9 mouse cellular contexts compared by ENCODE assay signal in genomic region chr9:45431150-45431549, GRCm38 (mm10). TPM values are rescaled to one million over a fixed set of nuclear protein-coding genes. Genes with fewer than 3 reads are reported as not detected.
A peak's percentile ranks its signal among the peaks of the same experiment; 100 is the strongest.
DNase-seq lines count a peak whose midpoint lies in the region; ATAC-seq and TF ChIP-seq lines count a peak whose summit lies in the region.
"Had no signal": no experiment of that assay in that cellular context is flagged by ENCODE, and none has a peak within 500 bp of the region (broad histone marks: within the 10 kb centered on the region; RNA-seq: fewer than 3 reads in every experiment).

No protein-coding gene starts in this region.

- intact Hi-C loops in heart, adult 2 months (cut with DNase I) = no loop called here

- WGBS in heart, embryonic 16.5 days = 7% methylated on average over 26 of the region's 26 CpGs
- 5% methylated on average over 26 of the region's 26 CpGs for WGBS in heart, adult 2 months
- whole genome bisulfite sequencing in cerebellum, adult 2 months = 1% methylated on average over 26 of the region's 26 CpGs
- 3% methylated on average over 24 of the region's 26 CpGs for WGBS in hindbrain, embryonic 14.5 days
- 2% methylated on average over 26 of the region's 26 CpGs for WGBS in midbrain, embryonic 13.5 days

- no peaks in the 10 kb centered on the region for H3K9me3 ChIP-seq in heart, embryonic 16.5 days (replicated peaks; ENCODE audit: control insufficient read depth, low read length)
- H3K9me3 ChIP-seq in hindbrain, embryonic 14.5 days (ENCODE audit: control insufficient read depth, low read length) = no peaks in the 10 kb centered on the region
- H3K9me3 ChIP-seq in midbrain, embryonic 13.5 days = no peaks in the 10 kb centered on the region

- TF ChIP-seq CTCF in heart, adult 2 months (IDR thresholded peaks at IDR 0.05) = no peak
- TF ChIP-seq CTCF in cerebellum, adult 2 months (IDR thresholded peaks at IDR 0.05; ENCODE audit: borderline replicate concordance, insufficient read depth, low read depth, low read length) = no peak

- peak overlapping the region; percentile 64 for H3K4me2 ChIP-seq in heart, embryonic 16.5 days (ENCODE audit: low read depth, low read length)
- peak overlapping the region; percentile 81 for H3K4me2 ChIP-seq in hindbrain, embryonic 14.5 days (replicated peaks)
- H3K4me2 ChIP-seq in midbrain, embryonic 13.5 days (replicated peaks) = peak overlapping the region; percentile 78

- TF ChIP-seq POLR2A in heart, adult 2 months (IDR thresholded peaks at IDR 0.05; ENCODE audit: insufficient read depth, low read depth, low read length) = no peak
- TF ChIP-seq POLR2A in cerebellum, adult 2 months (IDR thresholded peaks at IDR 0.05; ENCODE audit: borderline replicate concordance, insufficient read depth, low read length) = no peak

- peak overlapping the region; percentile 17 for H3K4me3 ChIP-seq in heart, embryonic 16.5 days (ENCODE audit: low read length)
- H3K4me3 ChIP-seq in heart, adult 2 months = no peak overlapping the region
- peak overlapping the region; percentile 87 for H3K4me3 ChIP-seq in cerebellum, adult 2 months (replicated peaks; ENCODE audit: insufficient read depth, low read depth, low read length)
- peak overlapping the region; percentile 68 for H3K4me3 ChIP-seq in hindbrain, embryonic 14.5 days (replicated peaks; ENCODE audit: low read length)
- H3K4me3 ChIP-seq in midbrain, embryonic 13.5 days (replicated peaks) = peak overlapping the region; percentile 55

- no peak for TF ChIP-seq EP300 in heart, adult 2 months (IDR thresholded peaks at IDR 0.05; ENCODE audit: insufficient read depth, low read depth, low read length)

- no peaks in the 10 kb centered on the region for H3K79me2 ChIP-seq in heart, adult 2 months (replicated peaks; ENCODE audit: control insufficient read depth, insufficient read depth, low read length)

- H3K27ac ChIP-seq in heart, embryonic 16.5 days (ENCODE audit: low read length) = no peak overlapping the region
- no peak overlapping the region for H3K27ac ChIP-seq in heart, adult 2 months
- H3K27ac ChIP-seq in cerebellum, adult 2 months (ENCODE audit: insufficient read depth, low read length) = peak overlapping the region; percentile 50; the same call in 1 of the 2 replicates
- H3K27ac ChIP-seq in hindbrain, embryonic 14.5 days = peak overlapping the region; percentile 87
- peak overlapping the region; percentile 87 for H3K27ac ChIP-seq in midbrain, embryonic 13.5 days

- DNase-seq in heart, adult 2 months = no peak
- DNase-seq in cerebellum, adult 2 months = peak; percentile 62 to 70
- no peak for DNase-seq in hindbrain, embryonic 14.5 days (ENCODE audit: low spot score)
- DNase-seq in gastrocnemius, postnatal 4 days (ENCODE audit: low spot score in 2 of 2) = no peak
- DNase-seq in ovary, postnatal 10 days (ENCODE audit: low spot score) = no peak

- peaks cover 51% of the 10 kb centered on the region for H3K27me3 ChIP-seq in heart, embryonic 16.5 days (ENCODE audit: control insufficient read depth, insufficient read depth, low read length)
- peaks cover 12% of the 10 kb centered on the region for H3K27me3 ChIP-seq in heart, adult 2 months (ENCODE audit: control insufficient read depth, insufficient read depth, low read length)
- no peaks in the 10 kb centered on the region for H3K27me3 ChIP-seq in cerebellum, adult 2 months (ENCODE audit: control insufficient read depth, insufficient read depth, low read length)
- H3K27me3 ChIP-seq in hindbrain, embryonic 14.5 days (ENCODE audit: control insufficient read depth, insufficient read depth, low read length) = peaks cover 41% of the 10 kb centered on the region
- H3K27me3 ChIP-seq in midbrain, embryonic 13.5 days = peaks cover 41% of the 10 kb centered on the region

- peaks cover 6% of the 10 kb centered on the region; the same call in 1 of the 2 replicates for H3K4me1 ChIP-seq in heart, embryonic 16.5 days (ENCODE audit: control insufficient read depth, insufficient read depth, low read length)
- no peaks in the 10 kb centered on the region for H3K4me1 ChIP-seq in heart, adult 2 months (ENCODE audit: control insufficient read depth, insufficient read depth, low read length)
- peaks cover 29% of the 10 kb centered on the region for H3K4me1 ChIP-seq in cerebellum, adult 2 months (ENCODE audit: control insufficient read depth, insufficient read depth, low read length)
- H3K4me1 ChIP-seq in hindbrain, embryonic 14.5 days (replicated peaks; ENCODE audit: control insufficient read depth, insufficient read depth, low read length) = peaks cover 43% of the 10 kb centered on the region
- peaks cover 61% of the 10 kb centered on the region for H3K4me1 ChIP-seq in midbrain, embryonic 13.5 days (replicated peaks)

- no peaks in the 10 kb centered on the region for H3K36me3 ChIP-seq in heart, embryonic 16.5 days (ENCODE audit: control insufficient read depth, insufficient read depth)
- no peaks in the 10 kb centered on the region for H3K36me3 ChIP-seq in heart, adult 2 months (ENCODE audit: control insufficient read depth, insufficient read depth, low read length)
- no peaks in the 10 kb centered on the region for H3K36me3 ChIP-seq in hindbrain, embryonic 14.5 days (replicated peaks; ENCODE audit: control insufficient read depth, insufficient read depth)
- H3K36me3 ChIP-seq in midbrain, embryonic 13.5 days = no peaks in the 10 kb centered on the region

- H3K9ac ChIP-seq in heart, embryonic 16.5 days (ENCODE audit: low read length) = no peak overlapping the region
- H3K9ac ChIP-seq in heart, adult 2 months (ENCODE audit: low read depth, low read length) = no peak overlapping the region
- H3K9ac ChIP-seq in hindbrain, embryonic 14.5 days = peak overlapping the region; percentile 79
- peak overlapping the region; percentile 76 for H3K9ac ChIP-seq in midbrain, embryonic 13.5 days (replicated peaks)

- ATAC-seq in heart, embryonic 16.5 days (replicated peaks; ENCODE audit: extremely low read depth, insufficient read depth, low FRiP score) = no peak
- no peak for ATAC-seq in hindbrain, embryonic 14.5 days (ENCODE audit: low FRiP score)
- ATAC-seq in midbrain, embryonic 13.5 days = no peak
- ATAC-seq in megakaryocyte-erythroid progenitor cell, adult 5-6 weeks (replicated peaks; ENCODE audit: low FRiP score, low TSS enrichment, poor library complexity, severe bottlenecking) = no peak

RNA-seq across cellular contexts. Expression of gene Dscaml1, which starts 4.7 kb away (rescaled TPM):
- 0.35 and 0.54 TPM in 2 replicates for polyA plus RNA-seq in heart, embryonic 16.5 days (2015; fragmentation: Nextera tagmentation; extraction: Ambion mirVana)
- total RNA-seq in heart, adult 2 months (2021) = not detected
- 0.03 and 0.14 TPM in 2 replicates for polyA plus RNA-seq in heart, adult 2 months (2012; rRNA removed)
- polyA plus RNA-seq in cerebellum, adult 2 months (2012; rRNA removed) = 23.4 and 27.0 TPM in 2 replicates
- 13.2 and 15.1 TPM in 2 replicates for polyA plus RNA-seq in hindbrain, embryonic 14.5 days (2014; fragmentation: Nextera tagmentation; extraction: Ambion mirVana)
- 8.4 and 9.5 TPM in 2 replicates for polyA plus RNA-seq in midbrain, embryonic 13.5 days (2015; fragmentation: Nextera tagmentation; extraction: Ambion mirVana)
- total RNA-seq in megakaryocyte-erythroid progenitor cell, adult 5-6 weeks (2014; fragmentation: Nextera tagmentation) = not detected in 2 replicates
- total RNA-seq in megakaryocyte-erythroid progenitor cell, adult 5-6 weeks (2017) = not detected in 2 replicates
- total RNA-seq in gastrocnemius, postnatal 4 days (2021) = under 1 TPM; 0.32 to 0.36 TPM
- total RNA-seq: neutrophil, adult 5-6 weeks had no signal

RNA-seq across cellular contexts. Expression of gene Fxyd2, which starts 31.7 kb away (rescaled TPM):
- 1.8 and 2.5 TPM in 2 replicates for polyA plus RNA-seq in heart, embryonic 16.5 days (2015; fragmentation: Nextera tagmentation; extraction: Ambion mirVana)
- 1 to 10 TPM; 2.8 to 3.3 TPM for total RNA-seq in heart, adult 2 months (2021)
- 4.2 and 9.7 TPM in 2 replicates for polyA plus RNA-seq in heart, adult 2 months (2012; rRNA removed)
- 2.1 and 3.1 TPM in 2 replicates for polyA plus RNA-seq in cerebellum, adult 2 months (2012; rRNA removed)
- polyA plus RNA-seq in hindbrain, embryonic 14.5 days (2014; fragmentation: Nextera tagmentation; extraction: Ambion mirVana) = 8.8 and 12.7 TPM in 2 replicates
- 3.6 and 5.5 TPM in 2 replicates for polyA plus RNA-seq in midbrain, embryonic 13.5 days (2015; fragmentation: Nextera tagmentation; extraction: Ambion mirVana)
- not detected in 2 replicates for total RNA-seq in megakaryocyte-erythroid progenitor cell, adult 5-6 weeks (2014; fragmentation: Nextera tagmentation)
- not detected in 2 replicates for total RNA-seq in megakaryocyte-erythroid progenitor cell, adult 5-6 weeks (2017)
- 1 to 10 TPM; 2.0 to 2.8 TPM for total RNA-seq in gastrocnemius, postnatal 4 days (2021)
- total RNA-seq: neutrophil, adult 5-6 weeks had no signal

Comparison
In these comparisons a context has a peak if more than half of its experiments do, and no peak if none do; other contexts are left out.
1. H3K27ac ChIP-seq: peak in cerebellum, adult 2 months (single experiment), hindbrain, embryonic 14.5 days (single experiment) and midbrain, embryonic 13.5 days (single experiment); none in heart, embryonic 16.5 days (single experiment) and heart, adult 2 months (single experiment).
2. H3K9ac ChIP-seq: peak in hindbrain, embryonic 14.5 days (single experiment) and midbrain, embryonic 13.5 days (single experiment); none in heart, embryonic 16.5 days (single experiment) and heart, adult 2 months (single experiment).
3. DNase-seq: peak in cerebellum, adult 2 months (2 of 2); none in heart, adult 2 months (0 of 2), hindbrain, embryonic 14.5 days (single experiment), gastrocnemius, postnatal 4 days (0 of 2) and ovary, postnatal 10 days (single experiment).
4. Peak in every context shown above with its lines, with median percentiles within 50 percentile points of each other: H3K4me2 ChIP-seq.